ENCODE assay signal across 8 mouse cellular contexts in genomic region chr10:39551637-39552185, GRCm38 (mm10).
A peak's percentile ranks its signal among the peaks of the same experiment; 100 is the strongest.
DNase-seq lines count a peak whose midpoint lies in the region; ATAC-seq and TF ChIP-seq lines count a peak whose summit lies in the region.

No protein-coding gene starts in this region.

- WGBS in embryonic facial prominence, embryonic 15.5 days, result 61% methylated on average over 9 of the region's 9 CpGs
- WGBS in hindbrain, embryonic 16.5 days, result 20% methylated on average over 9 of the region's 9 CpGs
- 24% methylated on average over 9 of the region's 9 CpGs for WGBS in neural tube, embryonic 13.5 days

- intact Hi-C loops in left cerebral cortex, postnatal 25 days (cut with DNase I), result no loop called here

- no peak for TF ChIP-seq CTCF in layer of hippocampus, adult 2 months (conservative IDR thresholded peaks at IDR 0.05)

- H3K4me2 ChIP-seq in embryonic facial prominence, embryonic 15.5 days (replicated peaks), result no peak overlapping the region
- no peak overlapping the region for H3K4me2 ChIP-seq in hindbrain, embryonic 16.5 days (ENCODE audit: low read length)
- H3K4me2 ChIP-seq in neural tube, embryonic 13.5 days, result no peak overlapping the region

- no peak overlapping the region for H3K9ac ChIP-seq in embryonic facial prominence, embryonic 15.5 days
- peak overlapping the region; percentile 55 for H3K9ac ChIP-seq in hindbrain, embryonic 16.5 days (ENCODE audit: low read depth, low read length)
- peak overlapping the region; percentile 49 for H3K9ac ChIP-seq in neural tube, embryonic 13.5 days

- H3K27ac ChIP-seq in layer of hippocampus, adult 2 months, result peak overlapping the region; percentile 79
- H3K27ac ChIP-seq in embryonic facial prominence, embryonic 15.5 days (replicated peaks), result peak overlapping the region; percentile 71
- H3K27ac ChIP-seq in hindbrain, embryonic 16.5 days (ENCODE audit: low read depth, low read length), result peak overlapping the region; percentile 89
- H3K27ac ChIP-seq in neural tube, embryonic 13.5 days (replicated peaks), result peak overlapping the region; percentile 93

- no peak overlapping the region for H3K4me3 ChIP-seq in layer of hippocampus, adult 2 months
- no peak overlapping the region for H3K4me3 ChIP-seq in embryonic facial prominence, embryonic 15.5 days (replicated peaks)
- no peak overlapping the region for H3K4me3 ChIP-seq in hindbrain, embryonic 16.5 days (ENCODE audit: low read length)
- H3K4me3 ChIP-seq in neural tube, embryonic 13.5 days, result no peak overlapping the region

- no peaks in the 10 kb centered on the region for H3K27me3 ChIP-seq in embryonic facial prominence, embryonic 15.5 days
- H3K27me3 ChIP-seq in hindbrain, embryonic 16.5 days (replicated peaks; ENCODE audit: control insufficient read depth, insufficient read depth, low read length), result no peaks in the 10 kb centered on the region
- H3K27me3 ChIP-seq in neural tube, embryonic 13.5 days, result no peaks in the 10 kb centered on the region

- H3K36me3 ChIP-seq in embryonic facial prominence, embryonic 15.5 days, result no peaks in the 10 kb centered on the region
- H3K36me3 ChIP-seq in hindbrain, embryonic 16.5 days (ENCODE audit: control insufficient read depth, insufficient read depth, low read length), result no peaks in the 10 kb centered on the region
- peaks cover 15% of the 10 kb centered on the region for H3K36me3 ChIP-seq in neural tube, embryonic 13.5 days

- no peaks in the 10 kb centered on the region for H3K9me3 ChIP-seq in embryonic facial prominence, embryonic 15.5 days (replicated peaks)
- H3K9me3 ChIP-seq in hindbrain, embryonic 16.5 days (ENCODE audit: control insufficient read depth, low read length), result no peaks in the 10 kb centered on the region
- H3K9me3 ChIP-seq in neural tube, embryonic 13.5 days, result no peaks in the 10 kb centered on the region

- no peak for ATAC-seq in embryonic facial prominence, embryonic 15.5 days (ENCODE audit: insufficient number of reproducible peaks, low FRiP score, low TSS enrichment, low read depth)
- 0 out of 2 replicates have a peak, but pooled peaks have one; percentile 1 for ATAC-seq in hindbrain, embryonic 16.5 days
- peak; percentile 32 for ATAC-seq in neural tube, embryonic 13.5 days (ENCODE audit: low read depth)

- DNase-seq in layer of hippocampus, adult 2 months (ENCODE audit: low spot score in 2 of 2), result no peak
- DNase-seq in layer of hippocampus, adult 9-10 months (ENCODE audit: low spot score), result no peak
- DNase-seq in urinary bladder, postnatal 36 days (ENCODE audit: low spot score in 2 of 2), result no peak
- DNase-seq in left cerebral cortex, postnatal 25 days (ENCODE audit: low spot score in 2 of 2), result no peak
- no peak for DNase-seq in spleen, postnatal 36 days (ENCODE audit: low spot score in 2 of 2)

- peaks cover 47% of the 10 kb centered on the region for H3K4me1 ChIP-seq in embryonic facial prominence, embryonic 15.5 days
- peaks cover 46% of the 10 kb centered on the region for H3K4me1 ChIP-seq in hindbrain, embryonic 16.5 days (ENCODE audit: control insufficient read depth, insufficient read depth, low read depth, low read length)
- H3K4me1 ChIP-seq in neural tube, embryonic 13.5 days (replicated peaks), result peaks cover 89% of the 10 kb centered on the region
